23 mouse cellular contexts compared by ENCODE assay signal in the genomic region with DNA sequence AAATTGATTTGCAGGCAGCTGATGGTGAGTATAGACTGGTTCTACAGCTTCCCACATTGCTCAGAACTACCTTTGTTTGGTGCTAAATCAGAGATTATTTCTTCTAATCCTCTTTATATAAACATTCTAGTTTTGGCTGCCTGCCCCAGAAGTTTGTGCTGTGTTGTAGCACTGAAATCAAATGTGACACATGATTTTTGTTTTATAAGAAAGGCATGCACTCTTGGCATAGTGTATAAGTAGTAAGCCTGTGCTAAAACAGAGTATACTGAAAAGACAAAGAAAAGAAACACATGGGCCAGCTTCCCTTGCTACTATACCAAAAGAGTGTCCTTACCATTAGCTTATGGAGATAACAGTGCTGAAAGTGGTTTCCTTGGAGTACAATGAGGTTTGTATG.
DNase-seq lines count a peak whose midpoint lies in the region; ATAC-seq and TF ChIP-seq lines count a peak whose summit lies in the region.
"Had no signal": no experiment of that assay in that cellular context is flagged by ENCODE, and none has a peak within 500 bp of the region (broad histone marks: within the 10 kb centered on the region; RNA-seq: fewer than 3 reads in every experiment).

No protein-coding gene starts in this region.

- H3K4me3 ChIP-seq in hindbrain, embryonic 14.5 days (replicated peaks; ENCODE audit: low read length): no peak overlapping the region
- H3K4me3 ChIP-seq in hindbrain, postnatal 0 days (ENCODE audit: low read length): no peak overlapping the region
- H3K4me3 ChIP-seq in lung, embryonic 16.5 days (ENCODE audit: low read length): no peak overlapping the region
- no peak overlapping the region for H3K4me3 ChIP-seq in lung, adult 2 months (replicated peaks; ENCODE audit: extremely low read depth, low read depth, low read length)
- no peak overlapping the region for H3K4me3 ChIP-seq in stomach, embryonic 14.5 days (ENCODE audit: low read depth, low read length)
- H3K4me3 ChIP-seq in stomach, postnatal 0 days (ENCODE audit: low read depth, low read length): no peak overlapping the region
- H3K4me3 ChIP-seq: embryonic facial prominence, embryonic 12.5 days; embryonic facial prominence, embryonic 15.5 days; erythroblast, embryonic 14.5 days; forebrain, embryonic 10.5 days; forebrain, embryonic 12.5 days had no signal

- no peaks in the 10 kb centered on the region for H3K4me1 ChIP-seq in hindbrain, embryonic 14.5 days (replicated peaks; ENCODE audit: control insufficient read depth, insufficient read depth, low read length)
- H3K4me1 ChIP-seq in hindbrain, postnatal 0 days (ENCODE audit: insufficient read depth, low read length): no peaks in the 10 kb centered on the region
- H3K4me1 ChIP-seq in lung, embryonic 16.5 days (replicated peaks; ENCODE audit: control insufficient read depth, insufficient read depth, low read length): no peaks in the 10 kb centered on the region
- no peaks in the 10 kb centered on the region for H3K4me1 ChIP-seq in lung, adult 2 months (ENCODE audit: control insufficient read depth, insufficient read depth, low read length)
- H3K4me1 ChIP-seq in stomach, embryonic 14.5 days (ENCODE audit: control insufficient read depth, insufficient read depth, low read length): 0 out of 2 replicates have a peak, but pooled peaks cover 2% of the 10 kb centered on the region
- H3K4me1 ChIP-seq in stomach, postnatal 0 days (replicated peaks; ENCODE audit: control insufficient read depth, insufficient read depth): no peaks in the 10 kb centered on the region
- H3K4me1 ChIP-seq: embryonic facial prominence, embryonic 12.5 days; embryonic facial prominence, embryonic 15.5 days; forebrain, embryonic 10.5 days; forebrain, embryonic 12.5 days had no signal

- no peak for ATAC-seq in hindbrain, embryonic 14.5 days (ENCODE audit: low FRiP score)
- ATAC-seq in hindbrain, postnatal 0 days: no peak
- ATAC-seq in lung, embryonic 16.5 days (ENCODE audit: low read depth): peak; percentile 59
- peak; percentile 42; the same call in 1 of the 2 replicates for ATAC-seq in stomach, embryonic 14.5 days (ENCODE audit: insufficient number of reproducible peaks, insufficient read depth, low FRiP score, low read depth)
- ATAC-seq in stomach, postnatal 0 days (ENCODE audit: low FRiP score, low TSS enrichment): no peak
- ATAC-seq: forebrain, embryonic 14.5 days; forebrain, embryonic 16.5 days had no signal

- H3K36me3 ChIP-seq in hindbrain, embryonic 14.5 days (replicated peaks; ENCODE audit: control insufficient read depth, insufficient read depth): no peaks in the 10 kb centered on the region
- no peaks in the 10 kb centered on the region for H3K36me3 ChIP-seq in hindbrain, postnatal 0 days (ENCODE audit: insufficient read depth, low read length)
- H3K36me3 ChIP-seq in lung, embryonic 16.5 days (ENCODE audit: control insufficient read depth, insufficient read depth, low read length): no peaks in the 10 kb centered on the region
- no peaks in the 10 kb centered on the region for H3K36me3 ChIP-seq in stomach, embryonic 14.5 days (ENCODE audit: control insufficient read depth, insufficient read depth, low read length)
- H3K36me3 ChIP-seq in stomach, postnatal 0 days (ENCODE audit: control insufficient read depth, insufficient read depth, low read length): no peaks in the 10 kb centered on the region
- H3K36me3 ChIP-seq: embryonic facial prominence, embryonic 12.5 days; embryonic facial prominence, embryonic 15.5 days; forebrain, embryonic 10.5 days; forebrain, embryonic 12.5 days had no signal

- TF ChIP-seq POLR2A in lung, adult 2 months (IDR thresholded peaks at IDR 0.05; ENCODE audit: borderline replicate concordance, extremely low read depth, low read depth, low read length): no peak

- TF ChIP-seq CTCF in hindbrain, postnatal 0 days (IDR thresholded peaks at IDR 0.05; ENCODE audit: low read depth): no peak
- TF ChIP-seq CTCF in lung, adult 2 months (IDR thresholded peaks at IDR 0.05; ENCODE audit: insufficient read depth, low read length): no peak
- no peak for TF ChIP-seq CTCF in stomach, postnatal 0 days (IDR thresholded peaks at IDR 0.05; ENCODE audit: low read depth)

- peak; percentile 19 for DNase-seq in hindbrain, embryonic 14.5 days (ENCODE audit: low spot score)
- DNase-seq in hindbrain, postnatal 0 days (ENCODE audit: low spot score): no peak
- DNase-seq in lung, adult 2 months: no peak
- DNase-seq in stomach, postnatal 0 days (ENCODE audit: low spot score): no peak
- DNase-seq: adrenal gland, adult 2 months; adrenal gland, postnatal 10 days; adrenal gland, postnatal 25 days; cerebellum, adult 11 months; cerebellum, adult 18-20 months; cerebellum, adult 8-10 months; cerebellum, adult 9-11 months; cerebellum, postnatal 14 days; cerebellum, postnatal 36 days; embryo, embryonic 11 days had no signal

- H3K27ac ChIP-seq in hindbrain, embryonic 14.5 days: no peak overlapping the region
- H3K27ac ChIP-seq in hindbrain, postnatal 0 days: no peak overlapping the region
- no peak overlapping the region for H3K27ac ChIP-seq in lung, embryonic 16.5 days (ENCODE audit: low read length)
- no peak overlapping the region for H3K27ac ChIP-seq in stomach, embryonic 14.5 days (ENCODE audit: low read length)
- H3K27ac ChIP-seq in stomach, postnatal 0 days (replicated peaks): no peak overlapping the region
- H3K27ac ChIP-seq: embryonic facial prominence, embryonic 12.5 days; embryonic facial prominence, embryonic 15.5 days; forebrain, embryonic 10.5 days; forebrain, embryonic 12.5 days had no signal

- no peak overlapping the region for H3K9ac ChIP-seq in hindbrain, embryonic 14.5 days
- no peak overlapping the region for H3K9ac ChIP-seq in hindbrain, postnatal 0 days (replicated peaks; ENCODE audit: low read length)
- no peak overlapping the region for H3K9ac ChIP-seq in lung, embryonic 16.5 days (ENCODE audit: low read length)
- no peak overlapping the region for H3K9ac ChIP-seq in stomach, embryonic 14.5 days (replicated peaks; ENCODE audit: low read depth, low read length)
- H3K9ac ChIP-seq in stomach, postnatal 0 days (ENCODE audit: low read length): no peak overlapping the region
- H3K9ac ChIP-seq: embryonic facial prominence, embryonic 12.5 days; embryonic facial prominence, embryonic 15.5 days; forebrain, embryonic 12.5 days had no signal

- H3K27me3 ChIP-seq in hindbrain, embryonic 14.5 days (ENCODE audit: control insufficient read depth, insufficient read depth, low read length): no peaks in the 10 kb centered on the region
- no peaks in the 10 kb centered on the region for H3K27me3 ChIP-seq in hindbrain, postnatal 0 days (ENCODE audit: insufficient read depth, low read length)
- no peaks in the 10 kb centered on the region for H3K27me3 ChIP-seq in lung, embryonic 16.5 days (ENCODE audit: control insufficient read depth, insufficient read depth, low read depth, low read length)
- H3K27me3 ChIP-seq in stomach, embryonic 14.5 days (ENCODE audit: control insufficient read depth, insufficient read depth, low read length): no peaks in the 10 kb centered on the region
- no peaks in the 10 kb centered on the region for H3K27me3 ChIP-seq in stomach, postnatal 0 days (ENCODE audit: control insufficient read depth, insufficient read depth, low read length)
- H3K27me3 ChIP-seq: embryonic facial prominence, embryonic 12.5 days; embryonic facial prominence, embryonic 15.5 days; forebrain, embryonic 12.5 days had no signal

- no peaks in the 10 kb centered on the region for H3K9me3 ChIP-seq in hindbrain, embryonic 14.5 days (ENCODE audit: control insufficient read depth, low read length)
- no peaks in the 10 kb centered on the region for H3K9me3 ChIP-seq in hindbrain, postnatal 0 days (ENCODE audit: low read length)
- no peaks in the 10 kb centered on the region for H3K9me3 ChIP-seq in lung, embryonic 16.5 days (ENCODE audit: control insufficient read depth, low read length)
- H3K9me3 ChIP-seq in stomach, embryonic 14.5 days (ENCODE audit: control insufficient read depth, low read depth, low read length): no peaks in the 10 kb centered on the region
- no peaks in the 10 kb centered on the region for H3K9me3 ChIP-seq in stomach, postnatal 0 days (ENCODE audit: control insufficient read depth, low read length)
- H3K9me3 ChIP-seq: embryonic facial prominence, embryonic 12.5 days; embryonic facial prominence, embryonic 15.5 days; forebrain, embryonic 10.5 days; forebrain, embryonic 12.5 days had no signal

- TF ChIP-seq EP300 in stomach, postnatal 0 days (optimal IDR thresholded peaks at IDR 0.05): no peak

- no peak overlapping the region for H3K4me2 ChIP-seq in hindbrain, embryonic 14.5 days (replicated peaks)
- no peak overlapping the region for H3K4me2 ChIP-seq in hindbrain, postnatal 0 days (ENCODE audit: low read depth, low read length)
- no peak overlapping the region for H3K4me2 ChIP-seq in lung, embryonic 16.5 days (ENCODE audit: low read depth, low read length)
- H3K4me2 ChIP-seq in stomach, embryonic 14.5 days (replicated peaks; ENCODE audit: low read depth, low read length): no peak overlapping the region
- H3K4me2 ChIP-seq in stomach, postnatal 0 days (replicated peaks; ENCODE audit: low read depth): no peak overlapping the region
- H3K4me2 ChIP-seq: embryonic facial prominence, embryonic 12.5 days; embryonic facial prominence, embryonic 15.5 days; forebrain, embryonic 12.5 days had no signal

Comparison
In these comparisons a context has a peak if more than half of its experiments do, and no peak if none do; other contexts are left out.
1. ATAC-seq: peak in lung, embryonic 16.5 days (single experiment) and stomach, embryonic 14.5 days (single experiment); none in hindbrain, embryonic 14.5 days (single experiment), hindbrain, postnatal 0 days (single experiment) and stomach, postnatal 0 days (single experiment).